Mouse (Mus musculus) small intestine, adult 2 months (tissue): Measurements from ENCODE around the gene Sycp2.

Experiments
- CTCF ChIP-seq: fragments of 200-500 bp; IDR thresholded peaks from 2 replicates; pipeline ENCODE4 v1.5.1; 2012; ENCODE audit warnings: low read depth, mild to moderate bottlenecking, control low read depth, inconsistent platforms, low read length, moderate library complexity, mixed read lengths; ENCODE audit not compliant: insufficient replicate concordance, insufficient read length; ENCODE audit errors: extremely low read depth
- POLR2A ChIP-seq: fragments of 200-500 bp; IDR thresholded peaks from 2 replicates; pipeline ENCODE4 v1.6.1; 2012; ENCODE audit warnings: low read depth, mild to moderate bottlenecking, control low read depth, inconsistent platforms, low read length, moderate library complexity

GRCm38 (mm10) chr2:178415150-178415448 lies 7.6 kb upstream of the Sycp2 start:
- TF ChIP-seq POLR2A: no peak
- TF ChIP-seq CTCF: no peak
